Comparison of ENCODE assay signal across 16 mouse cellular contexts in the genomic region with DNA sequence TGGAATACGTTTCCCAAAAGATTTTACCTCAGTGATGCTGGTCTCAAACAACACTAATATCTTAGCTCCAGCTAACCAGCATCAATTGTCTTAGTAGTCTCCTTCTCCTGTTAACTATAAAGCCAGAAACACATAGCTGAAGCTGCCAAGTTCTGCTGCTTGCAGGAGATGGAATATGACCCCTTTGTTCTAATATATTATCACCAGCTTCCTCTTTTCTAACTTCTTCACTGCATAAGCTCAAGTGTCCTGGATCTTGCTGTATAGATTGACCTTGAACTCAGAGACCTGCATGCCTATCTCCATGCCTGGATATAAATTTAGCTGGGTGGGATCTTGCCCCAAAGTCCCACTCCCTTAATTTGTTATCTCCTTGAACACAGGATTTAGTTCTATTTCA.
"Had no signal": no experiment of that assay in that cellular context is flagged by ENCODE, and none has a peak within 500 bp of the region (broad histone marks: within the 10 kb centered on the region; RNA-seq: fewer than 3 reads in every experiment).

No protein-coding gene starts in this region.

- DNase-seq: retina, postnatal 1 day; right cerebral cortex, adult 18-20 months; right cerebral cortex, postnatal 14 days; right cerebral cortex, postnatal 25 days; right cerebral cortex, postnatal 4 days; spleen, adult 18-20 months; thymus, adult 18-20 months; thymus, adult 2 months; thymus, postnatal 14 days; thymus, postnatal 25 days; thymus, postnatal 36 days; thymus, postnatal 4 days had no signal

- H3K36me3 ChIP-seq: neural tube, embryonic 13.5 days; neural tube, embryonic 15.5 days; stomach, embryonic 15.5 days had no signal

- H3K9ac ChIP-seq: neural tube, embryonic 13.5 days; neural tube, embryonic 15.5 days; stomach, embryonic 15.5 days had no signal

- H3K4me3 ChIP-seq: neural tube, embryonic 13.5 days; neural tube, embryonic 15.5 days; stomach, embryonic 15.5 days had no signal

- H3K27me3 ChIP-seq: neural tube, embryonic 13.5 days; neural tube, embryonic 15.5 days; stomach, embryonic 15.5 days had no signal

- H3K27ac ChIP-seq: neural tube, embryonic 13.5 days; neural tube, embryonic 15.5 days; stomach, embryonic 15.5 days; stomach, postnatal 0 days had no signal

- H3K4me1 ChIP-seq: neural tube, embryonic 13.5 days; neural tube, embryonic 15.5 days; stomach, embryonic 15.5 days had no signal

- H3K9me3 ChIP-seq: neural tube, embryonic 13.5 days; neural tube, embryonic 15.5 days; stomach, embryonic 15.5 days had no signal

- H3K4me2 ChIP-seq: neural tube, embryonic 13.5 days; neural tube, embryonic 15.5 days; stomach, embryonic 15.5 days had no signal
